Mouse (Mus musculus): ENCODE data around the gene 4933428G20Rik. TPM values are rescaled to one million over a fixed set of nuclear protein-coding genes. Genes with fewer than 3 reads are reported as not detected.

4933428G20Rik gene
- polyA plus RNA-seq, 1 experiment from 2014 or later: 0.85 TPM

DNA sequence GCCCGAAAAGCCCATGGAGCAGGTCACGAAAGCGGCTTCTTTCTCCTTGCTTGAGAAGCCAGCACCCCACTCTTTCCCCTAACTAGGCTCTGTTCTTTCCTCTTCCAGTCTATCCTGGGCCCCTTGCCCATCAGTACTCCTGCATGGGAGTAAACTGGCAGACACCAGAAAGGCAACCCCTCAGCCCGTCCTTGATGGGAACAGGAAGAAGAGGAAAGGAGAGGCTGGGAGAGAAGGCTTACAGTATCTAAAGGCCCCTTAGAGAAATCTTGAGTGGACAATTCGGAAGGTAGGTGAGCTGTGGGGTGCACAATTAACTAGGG, 35.1 kb upstream of the 4933428G20Rik start:
- Histone ChIP-seq H3K9me3 (ENCODE audit: control insufficient read depth, low read length) (no peaks in the 10 kb centered on the region), H3K4me3 (ENCODE audit: low read length) (no peak overlapping the region; the same call in 1 of the 2 replicates), H3K27me3 (replicated peaks; ENCODE audit: control insufficient read depth, insufficient read depth, low read length) (peaks cover 35% of the 10 kb centered on the region), H3K4me1 (ENCODE audit: control insufficient read depth, insufficient read depth, low read depth, low read length) (peaks cover 38% of the 10 kb centered on the region), H3K36me3 (ENCODE audit: control insufficient read depth, insufficient read depth, low read length) (peaks cover 10% of the 10 kb centered on the region), H3K4me2 (ENCODE audit: low read length) (peak overlapping the region; percentile 39), H3K9ac (ENCODE audit: low read depth, low read length) (peak overlapping the region; percentile 41), H3K27ac (ENCODE audit: low read depth, low read length) (no peak overlapping the region)
- no peak for ATAC-seq
- 37% methylated on average over 5 of the region's 5 CpGs for WGBS

DNA sequence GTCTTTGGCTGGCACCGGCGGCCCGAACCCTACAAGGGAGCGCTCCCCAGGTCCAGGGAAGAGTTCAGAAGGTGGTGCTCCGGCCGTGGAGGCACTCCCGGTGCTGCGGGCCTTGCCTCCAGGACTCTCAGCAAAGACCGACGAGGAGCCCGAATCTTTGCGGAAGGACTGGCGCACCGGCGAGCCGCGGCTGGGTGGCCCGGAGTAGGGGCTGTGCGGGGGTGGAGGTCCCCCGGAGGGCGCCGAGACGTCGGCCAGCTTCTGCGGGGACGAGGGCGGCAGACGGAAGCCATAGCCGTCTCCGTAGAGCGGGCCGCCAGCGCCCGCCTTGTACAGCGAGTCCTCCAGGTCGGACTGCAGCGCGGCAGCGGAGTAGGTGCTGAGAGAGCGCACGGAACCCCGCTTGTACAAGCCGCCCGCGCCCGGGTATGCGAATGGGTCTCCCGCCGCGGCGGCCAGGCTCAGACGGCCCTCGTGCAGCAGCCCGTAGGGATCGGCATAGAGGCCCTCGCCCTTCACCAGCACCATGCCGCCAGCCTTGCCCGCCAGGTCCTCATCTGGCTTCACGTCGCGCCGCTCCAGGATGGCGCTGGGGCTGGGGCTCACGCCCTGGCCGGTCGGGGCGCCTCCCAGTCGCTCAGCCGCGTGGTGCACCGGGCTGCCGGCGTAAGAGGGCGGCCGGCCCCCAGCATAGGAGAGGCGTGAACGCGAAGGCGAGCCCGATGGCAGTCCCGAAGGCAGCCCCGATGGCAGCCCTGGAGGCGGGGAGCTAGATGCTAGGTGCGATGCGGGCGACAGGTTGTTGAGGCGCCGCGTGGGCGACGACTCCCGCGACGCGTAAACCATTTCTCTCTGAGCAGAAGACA, 34.5 kb upstream of the 4933428G20Rik start:
- Histone ChIP-seq H3K9me3 (ENCODE audit: control insufficient read depth, low read length) (no peaks in the 10 kb centered on the region), H3K4me1 (ENCODE audit: control insufficient read depth, insufficient read depth, low read depth, low read length) (peaks cover 37% of the 10 kb centered on the region), H3K36me3 (ENCODE audit: control insufficient read depth, insufficient read depth, low read length) (peaks cover 10% of the 10 kb centered on the region), H3K4me3 (ENCODE audit: low read length) (peak overlapping the region; percentile 22), H3K4me2 (ENCODE audit: low read length) (peak overlapping the region; percentile 39), H3K9ac (ENCODE audit: low read depth, low read length) (peak overlapping the region; percentile 41), H3K27me3 (replicated peaks; ENCODE audit: control insufficient read depth, insufficient read depth, low read length) (peaks cover 35% of the 10 kb centered on the region), H3K27ac (ENCODE audit: low read depth, low read length) (peak overlapping the region; percentile 34; the same call in 1 of the 2 replicates)
- WGBS: 12% methylated on average over 84 of the region's 95 CpGs
- no peak for ATAC-seq

DNA sequence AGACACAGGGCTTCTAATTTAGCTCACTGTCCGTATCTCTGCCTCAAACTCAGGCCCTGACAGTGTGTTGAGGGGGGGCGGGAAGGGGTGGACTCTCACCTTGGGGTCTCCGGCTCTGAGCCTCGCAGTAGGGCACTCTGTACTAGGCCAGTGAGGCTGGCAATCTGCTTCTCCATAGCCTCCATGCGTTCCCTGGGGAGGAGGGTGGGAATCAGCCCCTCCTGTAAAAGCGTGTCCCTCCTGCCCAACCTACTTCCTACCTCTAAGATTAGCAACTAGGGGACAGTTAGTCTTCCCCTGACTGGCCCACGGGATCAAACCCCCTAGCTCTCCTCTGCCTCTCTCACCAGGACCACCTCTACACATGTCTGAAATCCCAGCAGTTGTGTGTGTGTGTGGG, 33.5 kb upstream of the 4933428G20Rik start:
- no peaks in the 10 kb centered on the region for H3K9me3 ChIP-seq (ENCODE audit: control insufficient read depth, low read length)
- H3K27ac ChIP-seq (ENCODE audit: low read depth, low read length): peak overlapping the region; percentile 37
- H3K36me3 ChIP-seq (ENCODE audit: control insufficient read depth, insufficient read depth, low read length): peaks cover 10% of the 10 kb centered on the region
- H3K4me1 ChIP-seq (ENCODE audit: control insufficient read depth, insufficient read depth, low read depth, low read length): peaks cover 33% of the 10 kb centered on the region
- H3K4me2 ChIP-seq (ENCODE audit: low read length): no peak overlapping the region; the same call in 1 of the 2 replicates
- peaks cover 35% of the 10 kb centered on the region for H3K27me3 ChIP-seq (replicated peaks; ENCODE audit: control insufficient read depth, insufficient read depth, low read length)
- H3K9ac ChIP-seq (ENCODE audit: low read depth, low read length): no peak overlapping the region
- no peak overlapping the region for H3K4me3 ChIP-seq (ENCODE audit: low read length)
- 34% methylated on average over 7 of the region's 7 CpGs for WGBS
- no peak for ATAC-seq

DNA sequence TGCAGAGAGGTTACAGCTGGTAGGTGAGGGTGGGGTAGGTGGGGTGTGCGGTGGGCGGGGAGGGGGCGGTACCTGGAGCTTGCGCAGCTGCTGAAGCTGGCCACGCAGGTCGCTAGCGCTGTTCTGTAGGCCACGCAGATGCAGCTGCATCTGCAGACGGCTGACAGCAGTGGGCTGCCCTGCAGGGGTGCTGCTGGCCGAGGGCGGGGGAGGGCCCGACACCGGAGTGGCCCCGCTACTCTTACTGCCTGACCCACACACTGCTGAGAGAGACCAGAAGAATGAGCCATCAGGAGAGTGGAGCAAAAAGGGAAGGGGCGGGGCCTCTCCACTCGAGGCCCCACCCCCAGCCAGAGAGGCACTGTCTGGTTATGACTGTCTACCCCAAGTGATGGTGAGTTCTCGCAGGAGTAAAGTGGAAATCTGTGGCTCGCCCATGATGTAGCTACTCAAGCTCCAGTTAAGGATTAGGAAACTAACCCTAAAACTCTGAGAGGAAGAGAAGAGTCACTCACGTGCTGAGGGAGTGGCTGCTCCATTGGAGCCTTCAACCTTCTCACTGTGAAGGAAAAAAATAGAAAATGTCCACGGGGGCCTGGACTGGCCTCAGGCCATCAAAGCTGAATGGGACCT, 32.9 kb upstream of the 4933428G20Rik start:
- H3K4me2 ChIP-seq (ENCODE audit: low read length): peak overlapping the region; percentile 4; the same call in 1 of the 2 replicates

DNA sequence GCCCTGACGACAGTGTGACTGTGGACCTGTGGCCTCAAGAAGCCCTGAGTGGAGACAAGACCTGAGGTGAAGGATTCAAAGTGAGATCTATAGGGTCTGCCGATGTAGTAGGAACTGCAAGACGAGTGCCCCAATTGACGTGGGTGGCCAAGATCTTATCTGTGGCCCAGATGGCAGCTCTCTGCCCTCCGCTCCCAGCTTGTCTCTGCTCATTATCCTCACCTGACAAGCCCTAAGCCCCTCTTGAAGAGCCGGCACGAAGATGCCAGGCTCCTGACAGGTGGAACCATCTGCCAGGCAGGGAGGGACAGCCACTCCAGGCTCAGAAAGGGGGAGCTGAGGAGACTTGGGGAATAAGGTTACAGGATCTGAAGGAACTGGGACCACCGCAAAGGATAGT, 32.2 kb upstream of the 4933428G20Rik start:
- Histone ChIP-seq H3K9ac (ENCODE audit: low read depth, low read length) (no peak overlapping the region), H3K36me3 (ENCODE audit: control insufficient read depth, insufficient read depth, low read length) (peaks cover 10% of the 10 kb centered on the region), H3K4me1 (ENCODE audit: control insufficient read depth, insufficient read depth, low read depth, low read length) (peaks cover 27% of the 10 kb centered on the region), H3K27ac (ENCODE audit: low read depth, low read length) (peak overlapping the region; percentile 72), H3K9me3 (ENCODE audit: control insufficient read depth, low read length) (no peaks in the 10 kb centered on the region), H3K4me2 (ENCODE audit: low read length) (peak overlapping the region; percentile 72; the same call in 1 of the 2 replicates), H3K27me3 (replicated peaks; ENCODE audit: control insufficient read depth, insufficient read depth, low read length) (peaks cover 35% of the 10 kb centered on the region), H3K4me3 (ENCODE audit: low read length) (no peak overlapping the region)
- ATAC-seq: 0 out of 2 replicates have a peak, but pooled peaks have one; percentile 8
- 30% methylated on average over 8 of the region's 8 CpGs for WGBS

More for the DNA sequence above, 32.9 kb upstream of the 4933428G20Rik start:
- H3K4me1 ChIP-seq (ENCODE audit: control insufficient read depth, insufficient read depth, low read depth, low read length): peaks cover 33% of the 10 kb centered on the region
- ATAC-seq: no peak
- peak overlapping the region; percentile 27; the same call in 1 of the 2 replicates for H3K27ac ChIP-seq (ENCODE audit: low read depth, low read length)
- peaks cover 35% of the 10 kb centered on the region for H3K27me3 ChIP-seq (replicated peaks; ENCODE audit: control insufficient read depth, insufficient read depth, low read length)
- peaks cover 10% of the 10 kb centered on the region for H3K36me3 ChIP-seq (ENCODE audit: control insufficient read depth, insufficient read depth, low read length)
- no peaks in the 10 kb centered on the region for H3K9me3 ChIP-seq (ENCODE audit: control insufficient read depth, low read length)
- 16% methylated on average over 18 of the region's 20 CpGs for WGBS
- no peak overlapping the region; the same call in 1 of the 2 replicates for H3K9ac ChIP-seq (ENCODE audit: low read depth, low read length)
- H3K4me3 ChIP-seq (ENCODE audit: low read length): no peak overlapping the region

DNA sequence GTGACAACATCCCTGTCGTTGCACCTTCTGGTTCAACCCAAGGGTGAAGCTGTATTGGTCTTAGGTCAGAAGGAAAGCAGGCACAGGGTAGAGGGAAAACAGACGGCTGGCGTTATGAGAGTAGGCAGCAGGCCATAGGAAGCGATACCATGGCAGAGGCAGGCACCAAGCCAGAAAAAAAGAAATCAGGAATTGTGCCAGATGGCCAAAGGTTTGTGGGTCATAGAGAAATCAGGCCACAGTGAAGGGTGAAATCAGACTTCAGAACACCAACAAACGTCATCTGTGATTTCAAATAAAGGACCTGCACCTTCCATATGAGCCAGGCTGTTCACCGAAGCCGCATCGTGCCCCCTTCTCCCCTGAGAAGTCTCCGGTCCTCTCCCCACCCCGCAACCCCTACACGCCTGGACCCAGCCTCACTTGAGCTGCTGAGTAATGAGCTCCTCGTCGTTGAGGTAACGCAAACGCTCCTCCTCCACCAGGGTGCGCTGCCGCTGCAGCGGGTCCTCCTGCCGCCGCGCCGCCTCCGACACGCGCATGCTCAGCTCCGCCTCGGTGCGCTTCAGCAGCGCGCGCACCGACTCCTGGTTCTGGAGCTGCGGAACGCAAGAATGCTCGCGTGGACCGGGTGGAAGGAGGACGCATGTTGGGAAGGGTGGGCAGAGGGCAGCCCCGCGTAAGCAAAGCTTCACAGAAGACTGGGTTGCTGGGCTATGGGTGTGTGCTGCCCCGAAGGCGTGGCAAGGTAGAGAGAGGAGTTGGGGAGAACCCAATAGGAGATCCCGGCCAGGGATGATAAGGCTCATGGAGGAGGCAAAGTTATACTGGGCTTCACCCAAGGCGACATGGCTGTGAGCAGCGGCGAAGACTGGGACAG, 31.5 kb upstream of the 4933428G20Rik start:
- no peaks in the 10 kb centered on the region for H3K9me3 ChIP-seq (ENCODE audit: control insufficient read depth, low read length)
- H3K27ac ChIP-seq (ENCODE audit: low read depth, low read length): peak overlapping the region; percentile 72
- H3K36me3 ChIP-seq (ENCODE audit: control insufficient read depth, insufficient read depth, low read length): peaks cover 10% of the 10 kb centered on the region
- peak overlapping the region; percentile 72 for H3K4me2 ChIP-seq (ENCODE audit: low read length)
- ATAC-seq: peak; percentile 73
- peaks cover 31% of the 10 kb centered on the region for H3K27me3 ChIP-seq (replicated peaks; ENCODE audit: control insufficient read depth, insufficient read depth, low read length)
- H3K4me3 ChIP-seq (ENCODE audit: low read length): peak overlapping the region; percentile 36
- peaks cover 20% of the 10 kb centered on the region for H3K4me1 ChIP-seq (ENCODE audit: control insufficient read depth, insufficient read depth, low read depth, low read length)
- peak overlapping the region; percentile 56 for H3K9ac ChIP-seq (ENCODE audit: low read depth, low read length)
- WGBS: 7% methylated on average over 46 of the region's 46 CpGs

DNA sequence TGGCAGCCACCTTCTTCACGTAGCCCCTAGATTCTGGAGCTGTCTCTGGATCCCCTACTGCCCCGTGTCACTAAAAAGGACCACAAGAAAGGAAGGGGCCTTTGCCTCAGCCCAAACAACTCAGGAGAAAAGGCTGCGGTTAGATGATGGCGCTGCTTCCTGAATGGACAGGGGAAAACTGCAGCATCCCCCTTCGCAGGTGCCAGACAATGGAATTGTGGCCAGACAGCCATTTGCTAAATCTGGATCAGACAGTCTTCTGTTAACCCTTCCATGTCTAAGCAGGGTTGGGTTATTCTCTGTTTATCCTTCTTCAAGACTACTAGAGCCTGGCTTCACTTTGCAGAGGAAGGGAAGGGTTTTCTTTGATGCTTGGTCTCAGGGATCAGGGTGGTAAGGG, 30.8 kb upstream of the 4933428G20Rik start:
- peaks cover 8% of the 10 kb centered on the region; the same call in 1 of the 2 replicates for H3K36me3 ChIP-seq (ENCODE audit: control insufficient read depth, insufficient read depth, low read length)
- peaks cover 17% of the 10 kb centered on the region for H3K4me1 ChIP-seq (ENCODE audit: control insufficient read depth, insufficient read depth, low read depth, low read length)
- 55% methylated on average over 5 of the region's 5 CpGs for WGBS
- H3K4me3 ChIP-seq (ENCODE audit: low read length): no peak overlapping the region
- peaks cover 24% of the 10 kb centered on the region for H3K27me3 ChIP-seq (replicated peaks; ENCODE audit: control insufficient read depth, insufficient read depth, low read length)
- peak overlapping the region; percentile 30; the same call in 1 of the 2 replicates for H3K4me2 ChIP-seq (ENCODE audit: low read length)
- H3K9ac ChIP-seq (ENCODE audit: low read depth, low read length): peak overlapping the region; percentile 5; the same call in 1 of the 2 replicates
- no peak overlapping the region for H3K27ac ChIP-seq (ENCODE audit: low read depth, low read length)
- no peak for ATAC-seq
- H3K9me3 ChIP-seq (ENCODE audit: control insufficient read depth, low read length): no peaks in the 10 kb centered on the region

DNA sequence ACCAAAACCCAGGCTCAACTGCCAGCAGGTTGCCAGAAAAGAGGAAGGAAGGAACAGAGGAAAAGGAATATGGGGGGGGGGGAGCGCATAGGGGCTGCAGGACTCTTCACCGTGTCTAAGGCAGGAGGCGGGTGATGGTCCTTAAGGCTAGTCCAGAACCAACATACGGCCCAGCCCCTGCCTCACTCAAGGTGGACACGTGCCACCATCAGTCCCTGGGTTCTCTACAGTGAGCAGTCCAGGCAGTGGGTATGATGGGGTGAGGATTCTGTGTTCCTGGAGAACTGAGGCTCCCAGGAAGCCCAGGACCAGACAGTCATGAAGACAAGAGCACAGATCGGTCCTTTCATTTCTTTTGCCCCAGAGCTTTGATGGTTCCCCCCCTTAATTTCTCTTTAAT, 29.9 kb upstream of the 4933428G20Rik start:
- Histone ChIP-seq H3K4me2 (ENCODE audit: low read length) (no peak overlapping the region), H3K36me3 (ENCODE audit: control insufficient read depth, insufficient read depth, low read length) (peaks cover 13% of the 10 kb centered on the region; the same call in 1 of the 2 replicates), H3K9ac (ENCODE audit: low read depth, low read length) (no peak overlapping the region), H3K27me3 (replicated peaks; ENCODE audit: control insufficient read depth, insufficient read depth, low read length) (peaks cover 19% of the 10 kb centered on the region), H3K4me3 (ENCODE audit: low read length) (no peak overlapping the region), H3K27ac (ENCODE audit: low read depth, low read length) (no peak overlapping the region), H3K9me3 (ENCODE audit: control insufficient read depth, low read length) (no peaks in the 10 kb centered on the region), H3K4me1 (ENCODE audit: control insufficient read depth, insufficient read depth, low read depth, low read length) (peaks cover 17% of the 10 kb centered on the region)
- WGBS: 91% methylated on average over 6 of the region's 6 CpGs
- no peak for ATAC-seq

All from hindbrain, embryonic 16.5 days (tissue).